Mouse (Mus musculus) small intestine, adult 2 months (tissue): ENCODE measurements around the gene B3gntl1.

ENCODE experiments used
- CTCF ChIP-seq: fragments of 200-500 bp; IDR thresholded peaks from 2 replicates; pipeline ENCODE4 v1.5.1; 2012; ENCODE audit warnings: low read depth, mild to moderate bottlenecking, control low read depth, inconsistent platforms, low read length, moderate library complexity, mixed read lengths; ENCODE audit not compliant: insufficient replicate concordance, insufficient read length; ENCODE audit errors: extremely low read depth
- POLR2A ChIP-seq: fragments of 200-500 bp; IDR thresholded peaks from 2 replicates; pipeline ENCODE4 v1.6.1; 2012; ENCODE audit warnings: low read depth, mild to moderate bottlenecking, control low read depth, inconsistent platforms, low read length, moderate library complexity

DNA sequence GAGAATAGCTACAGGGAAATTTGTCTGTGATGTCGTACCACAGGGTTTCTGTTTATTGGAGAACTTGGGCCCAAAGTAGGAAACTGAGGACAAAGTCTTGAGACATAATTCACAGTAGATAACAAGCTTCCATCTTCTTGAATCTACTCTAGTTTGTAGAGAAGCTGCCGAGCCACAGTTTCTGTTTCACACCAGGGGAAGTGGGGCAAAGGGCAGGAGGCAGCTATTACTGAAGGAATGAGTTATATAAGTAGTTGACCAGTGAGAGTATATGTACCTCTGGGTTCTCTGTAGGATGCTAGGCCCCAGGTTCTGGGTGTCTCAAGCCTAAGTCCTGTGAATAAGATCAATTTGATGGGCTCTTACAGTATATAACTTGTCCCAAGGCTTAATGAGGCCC lies 40.6 kb upstream of the B3gntl1 start:
- TF ChIP-seq POLR2A, result no peak
- no peak for TF ChIP-seq CTCF
